Mouse (Mus musculus): ENCODE measurements at regions not wholly inside any gene's neighbourhood (a gene's known extent, or its start where the extent isn't known, plus 50 kb on each side); places are given as distances from the start of the nearest gene placed in this dataset.
A peak's percentile ranks its signal among the peaks of the same experiment; 100 is the strongest.

DNA sequence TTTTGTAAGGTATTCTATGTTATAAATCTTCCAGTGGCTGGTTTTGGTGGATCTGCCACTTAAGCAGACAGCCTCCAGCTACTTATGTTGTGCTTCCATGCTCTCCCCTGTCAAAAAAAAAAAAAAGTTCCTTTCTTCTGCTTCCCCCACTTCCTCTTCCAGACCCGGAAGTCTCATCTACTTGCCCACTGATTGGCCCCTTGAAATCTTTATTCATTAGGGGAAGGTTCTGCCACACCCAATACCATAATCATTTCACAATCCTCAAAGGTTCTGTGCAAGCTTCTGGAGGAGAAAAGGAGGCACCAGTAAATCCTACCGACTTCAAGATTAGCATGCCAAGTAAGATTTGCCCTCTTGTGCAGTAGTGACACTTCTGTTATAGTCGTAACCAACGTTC lies 784.7 kb upstream of the Zeb2 start:
- no peak for DNase-seq (ENCODE audit: low read depth, low spot score)

DNA sequence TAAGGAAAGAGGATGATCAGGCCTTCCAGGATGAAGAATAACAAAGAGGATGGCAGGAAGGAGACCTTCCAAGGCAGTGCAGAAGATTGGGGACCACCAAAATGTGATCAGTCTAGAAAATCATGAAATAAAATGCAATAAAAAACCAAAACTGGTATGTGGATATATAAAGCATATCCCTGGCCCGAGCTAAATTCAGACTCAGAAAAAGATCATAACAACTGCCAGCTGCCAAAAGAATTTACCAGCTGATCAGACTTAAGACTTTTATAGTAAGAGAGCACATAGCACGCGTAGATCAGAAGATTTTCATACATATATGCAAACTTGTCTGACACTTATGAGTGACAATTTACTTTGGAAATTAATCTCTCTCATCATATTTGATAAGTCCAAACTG lies 767.5 kb upstream of the Zeb2 start:
- DNase-seq (ENCODE audit: low read depth, low spot score): no peak

GRCm38 (mm10) chr2:45878656-45879055 lies 761.5 kb upstream of the Zeb2 start:
- DNase-seq (ENCODE audit: low read depth, low spot score): no peak

DNA sequence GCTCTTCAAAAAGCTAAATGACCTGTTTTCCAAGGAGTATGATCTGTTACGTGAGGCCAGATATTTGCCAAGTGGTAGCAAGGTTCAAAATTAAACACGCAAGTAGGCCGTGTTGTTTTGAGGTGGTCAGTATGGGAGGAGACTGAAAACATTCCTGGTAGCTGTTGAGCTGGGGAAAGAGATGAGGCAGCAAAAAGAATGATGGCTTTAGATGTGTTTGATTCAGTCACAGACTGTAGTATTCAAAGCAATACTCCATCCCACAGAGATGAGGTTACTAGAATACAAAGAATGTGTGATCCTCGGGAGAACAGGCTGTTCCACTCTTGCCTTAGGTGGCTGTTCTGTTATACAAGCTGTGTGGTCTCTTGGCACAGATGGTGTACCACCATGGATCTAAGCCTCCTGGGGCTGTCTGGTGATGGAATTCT lies 742.7 kb upstream of the Zeb2 start:
- DNase-seq (ENCODE audit: low read depth, low spot score): no peak

GRCm38 (mm10) chr2:45859445-45859844 lies 742.2 kb upstream of the Zeb2 start:
- no peak for DNase-seq (ENCODE audit: low read depth, low spot score)

- no peak for DNase-seq (ENCODE audit: low read depth, low spot score)
Observed at GRCm38 (mm10) chr2:45850018-45850605, 732.9 kb upstream of the Zeb2 start.

- DNase-seq (ENCODE audit: low read depth, low spot score): no peak
Observed at GRCm38 (mm10) chr2:45840389-45840788, 723.2 kb upstream of the Zeb2 start.

GRCm38 (mm10) chr2:45836546-45837221 lies 719.5 kb upstream of the Zeb2 start:
- DNase-seq (ENCODE audit: low read depth, low spot score): no peak

DNA sequence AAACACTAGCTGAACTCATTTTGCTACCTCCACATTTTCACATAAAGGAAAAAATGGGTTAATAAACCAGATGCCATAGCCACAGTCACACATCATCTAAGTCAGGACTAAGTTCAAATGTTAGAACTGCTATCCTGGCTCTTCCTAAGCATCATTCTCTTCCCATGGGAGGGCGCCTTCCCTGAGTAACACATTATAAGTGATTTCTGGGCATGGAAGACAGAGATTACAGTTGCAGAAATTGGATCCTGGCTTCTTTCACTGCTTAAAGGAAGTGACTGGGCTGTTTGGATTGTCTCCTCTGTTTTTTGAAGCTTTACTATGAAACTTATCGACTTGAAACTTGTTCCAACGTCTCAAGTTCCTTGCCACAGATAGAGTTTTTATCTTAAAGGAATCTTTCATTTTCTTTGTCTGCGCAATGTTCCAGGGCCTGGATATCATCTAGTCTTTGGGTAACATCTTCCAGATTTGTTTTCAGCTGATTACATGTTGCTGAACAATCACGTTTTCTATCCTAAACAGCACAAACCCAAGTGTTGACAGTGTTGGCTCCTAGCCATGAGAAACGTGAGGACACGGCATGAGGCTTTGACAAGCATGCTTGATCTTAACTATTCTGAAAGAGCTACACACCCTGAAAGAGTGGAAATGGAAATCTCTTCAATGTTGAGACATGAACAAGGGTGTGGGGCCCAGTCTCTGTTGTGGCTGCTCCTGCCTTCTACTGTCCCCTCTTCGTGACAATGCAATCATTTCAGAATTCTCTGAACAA lies 700.9 kb upstream of the Zeb2 start:
- no peak for DNase-seq (ENCODE audit: low read depth, low spot score)

GRCm38 (mm10) chr2:45814741-45815140 lies 697.5 kb upstream of the Zeb2 start:
- no peak for DNase-seq (ENCODE audit: low read depth, low spot score)

GRCm38 (mm10) chr2:45805329-45805728 lies 688.1 kb upstream of the Zeb2 start:
- DNase-seq (ENCODE audit: low read depth, low spot score): no peak

DNA sequence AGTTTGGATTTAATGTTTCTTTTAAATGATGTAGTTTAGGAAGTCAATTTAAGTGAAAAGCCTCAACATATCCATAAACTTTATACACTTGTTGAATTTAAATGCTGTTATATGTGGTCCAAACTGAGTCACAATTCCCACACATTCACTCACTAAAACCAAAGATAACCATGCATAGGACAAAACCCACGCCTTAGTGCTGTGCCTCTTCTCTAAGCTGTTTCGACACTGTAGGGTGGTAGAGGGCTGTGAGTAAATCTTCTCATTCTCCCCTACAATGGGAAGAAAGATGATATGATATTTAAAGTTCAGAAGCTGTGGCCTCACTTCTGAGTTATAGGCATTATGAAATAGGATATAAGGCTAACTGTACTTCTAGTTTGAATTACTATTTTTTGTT lies 682.9 kb upstream of the Zeb2 start:
- DNase-seq (ENCODE audit: low read depth, low spot score): no peak

- no peak for DNase-seq (ENCODE audit: low read depth, low spot score)
Observed at GRCm38 (mm10) chr2:45793561-45793960, 676.4 kb upstream of the Zeb2 start.

GRCm38 (mm10) chr2:45789739-45790138 lies 672.5 kb upstream of the Zeb2 start:
- DNase-seq (ENCODE audit: low read depth, low spot score): no peak

DNA sequence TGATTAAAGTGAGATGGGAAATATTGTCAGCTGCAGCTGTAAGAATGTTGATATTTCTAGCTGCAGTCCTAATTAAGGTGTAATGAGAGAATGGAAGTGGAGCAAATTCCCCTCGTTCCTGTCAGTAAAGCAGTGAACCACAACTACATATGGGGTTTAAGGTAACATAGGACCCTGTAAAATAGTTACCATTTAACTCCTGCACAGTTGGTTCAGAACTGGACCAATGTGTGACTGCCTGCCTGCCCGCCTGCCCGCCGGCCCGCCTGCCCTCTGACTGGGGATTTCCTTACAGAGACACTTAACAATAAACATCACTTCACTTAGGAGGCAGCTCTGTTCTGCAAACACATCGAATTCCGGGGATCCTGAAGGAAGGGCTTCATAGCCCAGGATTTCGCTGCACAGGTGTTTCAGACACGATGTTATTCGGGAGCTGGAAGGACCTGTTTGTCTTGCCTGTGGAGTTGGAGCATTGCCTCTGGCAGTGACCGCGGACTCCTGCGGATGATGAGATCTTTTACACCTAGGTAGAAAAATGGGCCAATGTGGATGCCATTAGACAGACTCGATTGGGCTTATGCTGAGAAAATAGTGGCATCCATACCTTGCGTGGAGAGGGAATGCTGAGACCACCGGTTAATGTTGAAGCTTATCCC lies 670.7 kb upstream of the Zeb2 start:
- DNase-seq (ENCODE audit: low read depth, low spot score): no peak

DNA sequence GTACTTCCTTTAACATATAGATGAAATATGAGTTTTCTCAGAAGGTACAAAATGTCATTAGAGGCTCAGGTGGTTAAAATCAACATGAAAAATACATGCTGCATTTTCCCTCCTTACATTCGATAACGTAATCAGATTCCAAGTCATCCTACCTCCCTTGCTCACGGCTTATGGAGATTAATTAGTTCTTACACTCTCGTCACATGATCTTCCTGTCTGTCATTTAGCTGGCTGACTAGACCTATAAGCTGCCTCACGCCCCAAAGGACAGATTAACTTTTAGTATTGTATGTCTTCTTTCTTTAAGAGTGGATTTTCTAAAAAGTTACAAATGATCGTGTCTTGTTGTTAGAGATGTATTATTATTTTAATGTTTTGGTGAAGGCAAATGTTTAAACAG lies 669.6 kb upstream of the Zeb2 start:
- DNase-seq (ENCODE audit: low read depth, low spot score): no peak

DNA sequence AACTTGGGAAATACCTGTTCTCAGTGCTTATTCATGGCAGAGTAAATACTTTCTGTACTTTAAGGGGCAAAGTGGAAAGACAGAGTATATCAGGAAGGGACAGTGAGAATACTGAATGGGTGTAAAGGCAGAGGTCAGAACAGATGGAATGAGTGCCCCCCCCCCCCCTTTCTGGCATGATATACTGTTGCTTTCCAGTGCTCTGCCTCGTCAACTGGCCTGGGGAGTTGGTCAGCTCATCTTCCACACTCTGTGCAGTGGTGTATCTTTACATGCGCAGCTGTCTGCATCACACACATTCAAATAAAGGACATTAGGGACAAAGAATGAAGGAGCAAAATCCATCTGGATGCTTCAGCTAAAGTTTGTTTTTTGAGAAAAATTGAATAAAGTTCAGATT lies 668.5 kb upstream of the Zeb2 start:
- no peak for DNase-seq (ENCODE audit: low read depth, low spot score)

- no peak for DNase-seq (ENCODE audit: low read depth, low spot score)
Observed at GRCm38 (mm10) chr2:45783634-45784412, 666.6 kb upstream of the Zeb2 start.

- DNase-seq (ENCODE audit: low read depth, low spot score): peak; percentile 16
Observed at GRCm38 (mm10) chr2:45777466-45777865, 660.3 kb upstream of the Zeb2 start.

DNA sequence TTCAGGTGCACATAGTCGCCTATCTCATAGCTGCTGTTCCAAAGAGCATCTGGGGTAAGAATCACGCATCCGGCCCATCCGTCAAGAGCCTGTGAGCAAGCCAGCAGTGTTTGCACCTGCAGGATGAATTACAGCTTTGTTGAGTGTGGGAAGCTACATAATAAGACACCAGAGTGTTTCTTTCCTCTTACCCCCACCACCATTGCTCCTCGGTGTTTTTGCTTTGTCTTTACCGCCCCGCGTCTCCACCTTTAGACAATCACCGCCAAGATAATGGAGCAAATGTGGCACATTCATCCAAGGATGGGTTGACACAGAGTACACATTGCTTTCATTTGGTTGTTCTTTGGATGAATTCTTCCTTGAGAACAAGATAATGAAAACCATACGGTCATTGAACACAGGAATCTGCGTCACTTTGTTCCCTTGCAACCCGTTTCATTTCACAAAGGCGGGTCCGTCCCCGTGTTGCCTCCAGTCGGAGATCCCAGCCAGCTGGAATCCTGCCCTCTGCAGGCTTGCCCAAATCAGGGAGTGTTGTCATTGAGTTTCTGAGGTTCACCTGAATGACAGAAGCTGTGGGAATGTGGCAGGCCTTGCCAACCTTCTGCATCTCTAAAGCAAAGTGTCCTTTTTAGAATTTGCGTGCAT lies 659.4 kb upstream of the Zeb2 start:
- DNase-seq (ENCODE audit: low read depth, low spot score): peak; percentile 30

- DNase-seq (ENCODE audit: low read depth, low spot score): no peak
Observed at GRCm38 (mm10) chr2:45775691-45776090, 658.5 kb upstream of the Zeb2 start.
